Mouse (Mus musculus) myocyte (in vitro differentiated cells): ENCODE results near the gene Elmo3. TPM values are rescaled to one million over a fixed set of nuclear protein-coding genes. Genes with fewer than 3 reads are reported as not detected.

Source experiments
- H3K27me3 ChIP-seq: one replicate; pipeline ENCODE4 v1.6.1; 2011; ENCODE audit not compliant: control insufficient read depth, insufficient read depth, insufficient read length
- H3K36me3 ChIP-seq: one replicate; pipeline ENCODE4 v1.6.1; 2011; ENCODE audit not compliant: control insufficient read depth, insufficient read depth
- H3K4me2 ChIP-seq: one replicate; pipeline ENCODE4 v1.6.1; 2011; ENCODE audit warnings: low read depth, control low read depth
- H3K4me3 ChIP-seq: one replicate; pipeline ENCODE4 v1.5.1; 2011; ENCODE audit warnings: mild to moderate bottlenecking, control low read depth, moderate library complexity
- H3K79me2 ChIP-seq: one replicate; pipeline ENCODE4 v1.6.1; 2011; ENCODE audit not compliant: control insufficient read depth, insufficient read depth
- H3ac ChIP-seq: one replicate; pipeline ENCODE4 v1.6.1; 2011; ENCODE audit not compliant: control insufficient read depth, insufficient read length
- CEBPB ChIP-seq: IDR thresholded peaks from 2 replicates; pipeline ENCODE4 v1.6.1; 2011; ENCODE audit warnings: mild to moderate bottlenecking, moderate library complexity; ENCODE audit not compliant: poor library complexity, insufficient read depth, severe bottlenecking
- E2F4 ChIP-seq: IDR thresholded peaks from one replicate; pipeline ENCODE4 v1.6.1; 2011; ENCODE audit warnings: mild to moderate bottlenecking, control low read depth, moderate library complexity; ENCODE audit not compliant: insufficient read depth
- MAX ChIP-seq: IDR thresholded peaks from one replicate; pipeline ENCODE4 v1.6.1; 2011; ENCODE audit warnings: low read depth, mild to moderate bottlenecking, control low read depth
- MYOD1 ChIP-seq, 3 experiments: IDR thresholded peaks; one replicate each; pipeline ENCODE4 v1.6.1; 2011; ENCODE audit warnings: control low read depth in 2 of 3, low read depth in 2 of 3, mild to moderate bottlenecking in 2 of 3, moderate library complexity in 1 of 3; ENCODE audit not compliant: insufficient read length in 2 of 3, control insufficient read depth in 1 of 3
- MYOG ChIP-seq, 3 experiments: IDR thresholded peaks; one replicate each; pipeline ENCODE4 v1.6.1; 2011; ENCODE audit warnings: control low read depth in 2 of 3, low read depth in 2 of 3, mild to moderate bottlenecking in 2 of 3; ENCODE audit not compliant: insufficient read length in 2 of 3, control insufficient read depth in 1 of 3, insufficient read depth in 1 of 3
- POLR2A ChIP-seq: IDR thresholded peaks from one replicate; pipeline ENCODE4 v1.6.1; 2011; ENCODE audit warnings: low read depth, mild to moderate bottlenecking, control low read depth, moderate library complexity; ENCODE audit not compliant: insufficient read length
- POLR2AphosphoS2 ChIP-seq: IDR thresholded peaks from one replicate; pipeline ENCODE4 v1.6.1; 2011; ENCODE audit warnings: low read depth, control low read depth; ENCODE audit not compliant: insufficient read length
- REST ChIP-seq: IDR thresholded peaks from one replicate; pipeline ENCODE4 v1.6.1; 2011; ENCODE audit warnings: mild to moderate bottlenecking, control low read depth, moderate library complexity; ENCODE audit not compliant: insufficient read depth, insufficient read length
- SRF ChIP-seq: IDR thresholded peaks from one replicate; pipeline ENCODE4 v1.6.1; 2011; ENCODE audit warnings: low read depth; ENCODE audit not compliant: control insufficient read depth, insufficient read length
- TCF12 ChIP-seq: IDR thresholded peaks from one replicate; pipeline ENCODE4 v1.6.1; 2011; ENCODE audit warnings: mild to moderate bottlenecking, control low read depth; ENCODE audit not compliant: poor library complexity, insufficient read depth, severe bottlenecking
- TCF3 ChIP-seq: IDR thresholded peaks from one replicate; pipeline ENCODE4 v1.6.1; 2011; ENCODE audit warnings: low read depth, control low read depth; ENCODE audit not compliant: insufficient read length
- USF1 ChIP-seq: IDR thresholded peaks from one replicate; pipeline ENCODE4 v1.6.1; 2011; ENCODE audit warnings: low read depth, mild to moderate bottlenecking, control low read depth, moderate library complexity
- polyA plus RNA-seq: library from polyadenylated mRNA; unstranded; fragments of >200 nt; fragmentation: generic; extraction: Trizol; gene quantifications from one replicate; pipeline ENCODE4 v1.2.1, GENCODE M21; 2012; ENCODE audit warnings: missing spikeins

The Elmo3 gene
- polyA plus RNA-seq, 1 experiment = 0.92 TPM

- H3K27me3 ChIP-seq = no peaks in the 10 kb centered on the region
- TF ChIP-seq REST (no peak), POLR2AphosphoS2 (peak; percentile 33), MYOD1 (IDR thresholded peaks at IDR 0.05; ENCODE audit: control insufficient read depth in 1 of 3, insufficient read length in 2 of 3, low read depth in 2 of 3) (peak in 2 of 3 experiments; percentile 71 to 82), POLR2A (peak; percentile 33), E2F4 (no peak), TCF3 (no peak), USF1 (no peak), SRF (no peak), TCF12 (peak; percentile 96), CEBPB (no peak), MYOG (IDR thresholded peaks at IDR 0.05; ENCODE audit: control insufficient read depth in 1 of 3, insufficient read depth in 1 of 3, insufficient read length in 2 of 3, low read depth in 2 of 3) (peak; percentile 64 to 92 (median 69))
- peak overlapping the region; percentile 57 for H3ac ChIP-seq
- H3K4me2 ChIP-seq = peak overlapping the region; percentile 82
- H3K36me3 ChIP-seq = peaks cover 42% of the 10 kb centered on the region
- H3K79me2 ChIP-seq = peaks cover 32% of the 10 kb centered on the region
- H3K4me3 ChIP-seq = peak overlapping the region; percentile 93
Observed at GRCm38 (mm10) chr8:105298351-105299252, 6.8 kb upstream of the Elmo3 start.

- no peak for TF ChIP-seq POLR2A
- no peak for TF ChIP-seq CEBPB
- no peak for TF ChIP-seq MYOG (IDR thresholded peaks at IDR 0.05; ENCODE audit: control insufficient read depth in 1 of 3, insufficient read depth in 1 of 3, insufficient read length in 2 of 3, low read depth in 2 of 3)
- no peak for TF ChIP-seq TCF3
- no peak for TF ChIP-seq SRF
- no peak for TF ChIP-seq MYOD1 (IDR thresholded peaks at IDR 0.05; ENCODE audit: control insufficient read depth in 1 of 3, insufficient read length in 2 of 3, low read depth in 2 of 3)
- no peak for TF ChIP-seq TCF12
- no peak for TF ChIP-seq E2F4
- TF ChIP-seq USF1 = no peak
- TF ChIP-seq MAX = no peak
- no peak for TF ChIP-seq POLR2AphosphoS2
- TF ChIP-seq REST = no peak
- Histone ChIP-seq H3K4me2 (peak overlapping the region; percentile 82), H3K79me2 (peaks cover 32% of the 10 kb centered on the region), H3K27me3 (no peaks in the 10 kb centered on the region), H3K36me3 (peaks cover 48% of the 10 kb centered on the region), H3K4me3 (peak overlapping the region; percentile 93), H3ac (no peak overlapping the region)
Observed at GRCm38 (mm10) chr8:105299962-105300361, 5.4 kb upstream of the Elmo3 start.

- Histone ChIP-seq H3K4me3 (no peak overlapping the region), H3K4me2 (no peak overlapping the region), H3K27me3 (no peaks in the 10 kb centered on the region), H3ac (no peak overlapping the region), H3K79me2 (peaks cover 20% of the 10 kb centered on the region), H3K36me3 (peaks cover 48% of the 10 kb centered on the region)
- TF ChIP-seq MYOD1 (IDR thresholded peaks at IDR 0.05; ENCODE audit: control insufficient read depth in 1 of 3, insufficient read length in 2 of 3, low read depth in 2 of 3) (no peak), TCF3 (no peak), E2F4 (no peak), TCF12 (no peak), MYOG (IDR thresholded peaks at IDR 0.05; ENCODE audit: control insufficient read depth in 1 of 3, insufficient read depth in 1 of 3, insufficient read length in 2 of 3, low read depth in 2 of 3) (no peak), CEBPB (no peak), SRF (no peak), REST (no peak), MAX (no peak), POLR2A (no peak), USF1 (no peak), POLR2AphosphoS2 (no peak)
Observed at GRCm38 (mm10) chr8:105303396-105303795, 2.0 kb upstream of the Elmo3 start.

- H3K36me3 ChIP-seq = peaks cover 52% of the 10 kb centered on the region
Observed at GRCm38 (mm10) chr8:105303874-105304273, 1.5 kb upstream of the Elmo3 start.

More at GRCm38 (mm10) chr8:105303874-105304273, 1.5 kb upstream of the Elmo3 start:
- H3ac ChIP-seq = no peak overlapping the region
- no peaks in the 10 kb centered on the region for H3K27me3 ChIP-seq
- H3K79me2 ChIP-seq = peaks cover 16% of the 10 kb centered on the region
- H3K4me3 ChIP-seq = no peak overlapping the region
- TF ChIP-seq MYOG (IDR thresholded peaks at IDR 0.05; ENCODE audit: control insufficient read depth in 1 of 3, insufficient read depth in 1 of 3, insufficient read length in 2 of 3, low read depth in 2 of 3) (no peak), POLR2A (no peak), POLR2AphosphoS2 (no peak), CEBPB (no peak), MYOD1 (IDR thresholded peaks at IDR 0.05; ENCODE audit: control insufficient read depth in 1 of 3, insufficient read length in 2 of 3, low read depth in 2 of 3) (no peak), TCF3 (no peak), E2F4 (no peak), REST (no peak), TCF12 (no peak)
- H3K4me2 ChIP-seq = no peak overlapping the region
